Mouse (Mus musculus) kidney, embryonic 16.5 days (tissue): ENCODE measurements around the gene Bcor. TPM values are rescaled to one million over a fixed set of nuclear protein-coding genes. Genes with fewer than 3 reads are reported as not detected.

Experiments used
- ATAC-seq: fragments of 200-750 bp; cut with Nextera tagmentation; 2 replicates; pipeline ENCODE4 v1.8.0; 2017; ENCODE audit warnings: moderate TSS enrichment; ENCODE audit not compliant: low FRiP score, low TSS enrichment
- H3K27ac ChIP-seq: fragments of 300-500 bp; sonication (generic); 2 replicates; pipeline ENCODE4 v1.5.1; 2014; ENCODE audit warnings: low read length
- H3K27me3 ChIP-seq: fragments of 300-500 bp; sonication (generic); 2 replicates; pipeline ENCODE4 v1.6.1; 2014; ENCODE audit warnings: low read length, control low read depth, mixed read lengths; ENCODE audit not compliant: insufficient read depth
- H3K36me3 ChIP-seq: fragments of 300-500 bp; sonication (generic); 2 replicates; pipeline ENCODE4 v1.6.1; 2014; ENCODE audit warnings: low read length, control low read depth, mixed read lengths; ENCODE audit not compliant: insufficient read depth
- H3K4me1 ChIP-seq: fragments of 300-500 bp; sonication (generic); 2 replicates; pipeline ENCODE4 v1.6.1; 2014; ENCODE audit warnings: low read length, control low read depth, mixed read lengths; ENCODE audit not compliant: insufficient read depth
- H3K4me2 ChIP-seq: fragments of 300-500 bp; sonication (generic); replicated peaks from 2 replicates; pipeline ENCODE4 v1.6.1; 2014; ENCODE audit warnings: low read depth, low read length
- H3K4me3 ChIP-seq: fragments of 300-500 bp; sonication (generic); 2 replicates; pipeline ENCODE4 v1.5.1; 2014; ENCODE audit warnings: mild to moderate bottlenecking, low read length
- H3K9ac ChIP-seq: fragments of 300-500 bp; sonication (generic); replicated peaks from 2 replicates; pipeline ENCODE4 v1.6.1; 2014; ENCODE audit warnings: low read length
- H3K9me3 ChIP-seq: fragments of 300-500 bp; sonication (generic); 2 replicates; pipeline ENCODE4 v1.6.1; 2016; ENCODE audit warnings: low read length, control low read depth
- WGBS: fragments of 180-500 bp; shearing (Covaris S2); extraction: QIAGEN DNeasy Blood & Tissue Kit; methylation state at CpG from one replicate; pipeline ENCODE4 v1.1.7; 2014; 5-methylcytosine and 5-hydroxymethylcytosine counted together
- polyA plus RNA-seq: library from polyadenylated mRNA; unstranded; fragments of >200 nt; fragmentation: Nextera tagmentation; extraction: Ambion mirVana; gene quantifications from 2 replicates; pipeline ENCODE4 v1.2.1, GENCODE M21; 2015

Bcor gene
- polyA plus RNA-seq, 1 experiment from 2014 or later = 16.7 TPM

DNA sequence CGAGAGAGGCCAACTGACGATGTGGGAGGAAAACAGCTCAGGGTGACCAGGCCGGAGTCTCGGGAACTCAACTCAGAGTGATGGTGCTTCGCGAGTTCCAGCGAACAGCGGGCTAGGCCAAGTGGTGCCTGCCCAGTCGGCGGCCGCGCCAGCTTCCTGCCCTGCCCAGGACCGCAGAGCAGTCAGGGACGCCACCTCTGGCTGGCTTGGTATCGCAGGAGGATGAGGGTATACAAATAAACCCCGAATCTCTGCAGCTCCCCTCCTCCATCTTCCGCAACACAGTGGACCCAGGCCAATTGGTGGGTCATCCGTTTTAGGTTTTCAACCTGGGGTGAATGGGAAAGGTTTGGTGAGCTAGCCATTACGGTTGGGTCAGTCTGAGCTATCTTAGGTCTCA lies 25.6 kb downstream of the Bcor start:
- H3K27me3 ChIP-seq = peaks cover 78% of the 10 kb centered on the region
- no peaks in the 10 kb centered on the region for H3K9me3 ChIP-seq
- no peak for ATAC-seq
- H3K27ac ChIP-seq = peak overlapping the region; percentile 38; the same call in 1 of the 2 replicates
- peak overlapping the region; percentile 56; the same call in 1 of the 2 replicates for H3K9ac ChIP-seq
- 4% methylated on average over 19 of the region's 19 CpGs for WGBS
- peak overlapping the region; percentile 45; the same call in 1 of the 2 replicates for H3K4me3 ChIP-seq
- peaks cover 54% of the 10 kb centered on the region for H3K4me1 ChIP-seq
- peak overlapping the region; percentile 72 for H3K4me2 ChIP-seq
- no peaks in the 10 kb centered on the region for H3K36me3 ChIP-seq

- Histone ChIP-seq H3K4me2 (peak overlapping the region; percentile 72), H3K9ac (peak overlapping the region; percentile 51), H3K4me1 (peaks cover 60% of the 10 kb centered on the region), H3K27ac (peak overlapping the region; percentile 49), H3K4me3 (peak overlapping the region; percentile 45), H3K36me3 (no peaks in the 10 kb centered on the region), H3K27me3 (peaks cover 79% of the 10 kb centered on the region), H3K9me3 (no peaks in the 10 kb centered on the region)
- 8% methylated on average over 21 of the region's 21 CpGs for WGBS
- ATAC-seq = no peak; the same call in 1 of the 2 replicates
Measured at GRCm38 (mm10) chrX:12133836-12134431, 26.2 kb downstream of the Bcor start.

DNA sequence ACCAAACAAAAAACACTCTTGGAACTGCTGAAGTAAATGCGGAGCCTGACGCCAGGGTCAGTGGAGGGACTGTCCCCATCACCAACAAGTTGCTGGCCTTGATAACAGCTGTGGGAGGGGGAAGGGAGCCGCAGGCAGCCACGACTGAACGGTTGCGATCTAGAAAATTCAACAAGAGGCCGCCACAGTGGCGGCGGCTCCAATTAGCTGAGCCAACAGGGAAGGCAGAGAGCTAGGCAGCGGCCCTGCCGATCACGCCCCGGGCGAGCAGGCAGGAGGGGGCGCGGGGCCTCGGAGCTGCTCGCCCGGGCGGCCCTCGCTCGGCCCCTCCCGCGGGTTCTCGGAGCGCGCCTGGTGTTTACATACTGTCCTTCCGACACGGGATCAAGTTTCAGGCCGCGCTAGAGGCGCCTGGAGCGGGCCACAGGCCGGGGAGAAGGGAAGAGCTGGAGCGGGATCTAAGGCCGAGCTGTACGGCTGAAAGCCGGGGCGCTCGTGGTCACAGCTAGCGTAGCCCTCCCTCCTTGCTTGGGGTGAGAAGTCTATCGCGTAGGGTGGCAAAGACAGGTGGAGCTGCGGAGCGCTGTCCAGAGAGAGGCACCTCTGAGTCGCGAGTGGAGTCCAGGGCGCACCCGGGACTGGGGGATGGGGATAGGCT lies 26.8 kb downstream of the Bcor start:
- H3K36me3 ChIP-seq = no peaks in the 10 kb centered on the region
- peaks cover 83% of the 10 kb centered on the region for H3K27me3 ChIP-seq
- H3K9me3 ChIP-seq = no peaks in the 10 kb centered on the region
- 3% methylated on average over 45 of the region's 49 CpGs for WGBS
- ATAC-seq = peak; percentile 57
- peak overlapping the region; percentile 72 for H3K4me2 ChIP-seq
- peaks cover 62% of the 10 kb centered on the region for H3K4me1 ChIP-seq
- H3K27ac ChIP-seq = peak overlapping the region; percentile 49
- peak overlapping the region; percentile 27 for H3K4me3 ChIP-seq
- H3K9ac ChIP-seq = peak overlapping the region; percentile 51

DNA sequence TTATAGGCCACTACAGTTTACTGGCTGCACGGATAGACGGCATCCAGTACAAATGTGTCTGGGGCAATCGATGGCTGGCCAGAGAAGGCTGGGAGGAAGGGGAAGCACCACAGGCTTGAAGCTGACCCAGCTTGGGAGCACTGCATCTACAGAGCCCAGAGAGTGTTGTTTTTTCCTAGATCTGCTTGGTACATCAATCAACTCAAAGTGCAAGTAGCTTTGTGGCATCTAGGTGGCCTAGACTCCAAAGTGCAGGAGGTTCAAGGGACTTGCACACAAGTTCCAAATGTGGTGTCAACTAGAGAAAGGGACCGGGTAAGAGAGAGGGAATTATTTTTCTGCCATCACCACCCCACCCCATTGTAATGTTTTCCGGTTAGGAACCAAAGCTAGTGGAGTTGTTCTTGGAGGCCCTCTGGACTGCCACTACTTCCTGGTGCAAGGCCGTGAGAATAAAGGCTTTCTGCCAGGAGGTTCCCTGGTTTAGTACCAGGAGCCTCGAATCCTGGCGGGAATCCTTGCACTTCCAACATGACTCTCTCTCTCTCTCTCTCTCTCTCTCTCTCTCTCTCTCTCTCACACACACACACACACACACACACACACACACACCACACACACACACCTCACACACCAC lies 27.5 kb downstream of the Bcor start:
- H3K9ac ChIP-seq = no peak overlapping the region
- no peaks in the 10 kb centered on the region for H3K9me3 ChIP-seq
- no peak overlapping the region; the same call in 1 of the 2 replicates for H3K27ac ChIP-seq
- peaks cover 83% of the 10 kb centered on the region for H3K27me3 ChIP-seq
- H3K4me2 ChIP-seq = peak overlapping the region; percentile 72
- no peak for ATAC-seq
- 29% methylated on average over 8 of the region's 8 CpGs for WGBS
- H3K4me3 ChIP-seq = no peak overlapping the region
- peaks cover 56% of the 10 kb centered on the region for H3K4me1 ChIP-seq
- H3K36me3 ChIP-seq = no peaks in the 10 kb centered on the region

DNA sequence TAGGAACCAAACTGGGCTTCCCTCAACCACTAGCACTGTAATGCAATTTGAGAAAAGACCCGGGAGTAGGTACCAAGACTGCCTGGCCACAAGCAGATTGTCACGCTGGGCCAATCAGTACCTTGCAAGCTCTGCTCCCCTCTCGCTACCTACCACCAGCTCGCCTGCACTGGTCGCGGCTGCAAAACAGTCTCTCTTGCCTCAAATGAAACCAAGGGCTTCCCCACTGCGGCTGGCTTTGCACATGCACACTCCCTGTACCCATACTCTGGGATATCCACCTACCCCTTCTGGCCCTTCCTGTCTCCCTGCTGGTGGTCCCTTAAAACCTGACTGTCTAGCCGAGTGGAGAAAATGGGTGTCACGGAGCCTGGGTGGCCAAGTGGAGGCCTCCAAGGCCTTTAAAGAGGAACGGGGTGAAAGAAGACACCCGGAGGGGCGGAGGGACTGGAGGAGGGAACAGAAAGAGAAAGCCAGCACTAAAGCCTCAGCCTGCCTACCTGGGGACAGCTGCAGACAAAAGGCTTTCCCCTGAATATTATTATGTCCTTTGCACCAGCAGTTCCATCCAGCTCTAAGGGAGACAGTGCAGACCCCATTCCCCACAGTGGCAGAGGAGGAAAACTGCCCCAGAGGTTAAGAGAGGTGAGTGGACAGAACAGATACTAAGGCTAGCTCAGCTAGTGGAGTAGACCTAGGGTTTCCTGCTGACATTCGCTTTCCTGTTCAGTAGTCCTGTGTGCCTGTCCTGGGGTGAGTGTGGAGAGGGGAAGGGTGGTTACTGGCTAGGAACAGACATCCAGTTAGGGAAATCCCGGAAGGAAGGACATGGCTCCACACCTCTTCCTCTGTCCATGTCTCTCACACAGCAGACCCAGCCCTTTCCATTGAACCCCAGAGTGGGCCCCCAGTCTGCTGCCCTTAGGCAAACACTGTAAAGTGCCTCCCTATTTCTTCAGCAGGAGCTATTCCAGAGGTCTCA lies 30.0 kb downstream of the Bcor start:
- 25% methylated on average over 14 of the region's 14 CpGs for WGBS
- no peak for ATAC-seq
- peaks cover 50% of the 10 kb centered on the region for H3K4me1 ChIP-seq
- H3K4me2 ChIP-seq = no peak overlapping the region; the same call in 1 of the 2 replicates
- H3K27ac ChIP-seq = no peak overlapping the region
- H3K4me3 ChIP-seq = no peak overlapping the region
- H3K27me3 ChIP-seq = peaks cover 84% of the 10 kb centered on the region
- H3K9me3 ChIP-seq = no peaks in the 10 kb centered on the region
- H3K36me3 ChIP-seq = no peaks in the 10 kb centered on the region
- no peak overlapping the region for H3K9ac ChIP-seq

DNA sequence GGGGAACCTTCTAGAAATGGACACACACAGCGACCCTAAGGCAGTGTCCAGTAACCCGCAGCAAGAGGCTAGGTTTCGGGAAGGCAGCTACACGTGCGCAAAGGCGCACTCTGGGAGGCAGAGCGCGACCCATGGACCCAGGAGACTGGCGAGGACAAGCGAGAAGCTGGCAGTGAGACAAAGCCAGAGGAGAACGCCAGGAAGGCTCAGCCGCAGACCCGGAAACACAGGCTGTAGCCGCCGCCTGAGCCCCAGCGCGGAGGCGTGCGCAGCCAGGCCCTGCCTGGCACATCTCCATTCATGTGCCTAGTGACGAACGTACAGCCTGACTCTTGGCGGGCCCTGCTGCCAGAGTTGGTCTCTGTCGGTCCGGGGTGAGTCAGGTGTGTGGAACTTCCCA lies 30.9 kb downstream of the Bcor start:
- Histone ChIP-seq H3K36me3 (no peaks in the 10 kb centered on the region), H3K4me3 (no peak overlapping the region), H3K27ac (peak overlapping the region; percentile 61), H3K4me2 (peak overlapping the region; percentile 68), H3K4me1 (peaks cover 50% of the 10 kb centered on the region), H3K9me3 (no peaks in the 10 kb centered on the region), H3K9ac (peak overlapping the region; percentile 39), H3K27me3 (peaks cover 79% of the 10 kb centered on the region)
- WGBS = 10% methylated on average over 24 of the region's 24 CpGs
- no peak for ATAC-seq

GRCm38 (mm10) chrX:12128165-12129083 lies 31.7 kb downstream of the Bcor start:
- Histone ChIP-seq H3K9ac (peak overlapping the region; percentile 80), H3K27me3 (peaks cover 78% of the 10 kb centered on the region), H3K4me2 (peak overlapping the region; percentile 68), H3K9me3 (no peaks in the 10 kb centered on the region), H3K4me3 (peak overlapping the region; percentile 66), H3K27ac (peak overlapping the region; percentile 90), H3K4me1 (peaks cover 50% of the 10 kb centered on the region), H3K36me3 (no peaks in the 10 kb centered on the region)
- peak; percentile 77 for ATAC-seq
- WGBS = 4% methylated on average over 47 of the region's 72 CpGs

- peak overlapping the region; percentile 80 for H3K9ac ChIP-seq
- H3K27me3 ChIP-seq = peaks cover 75% of the 10 kb centered on the region
- peaks cover 53% of the 10 kb centered on the region for H3K4me1 ChIP-seq
- no peaks in the 10 kb centered on the region for H3K36me3 ChIP-seq
- no peak for ATAC-seq
- WGBS = 5% methylated on average over 29 of the region's 37 CpGs
- peak overlapping the region; percentile 90 for H3K27ac ChIP-seq
- H3K9me3 ChIP-seq = no peaks in the 10 kb centered on the region
- H3K4me3 ChIP-seq = peak overlapping the region; percentile 66
- H3K4me2 ChIP-seq = peak overlapping the region; percentile 68
Measured at GRCm38 (mm10) chrX:12127799-12128164, 32.4 kb downstream of the Bcor start.
